Mouse (Mus musculus) hindbrain, embryonic 16.5 days (tissue): Measurements from ENCODE around the gene Itih5. TPM values are rescaled to one million over a fixed set of nuclear protein-coding genes. Genes with fewer than 3 reads are reported as not detected.

Source experiments
- polyA plus RNA-seq: library from polyadenylated mRNA; unstranded; fragments of >200 nt; fragmentation: Nextera tagmentation; extraction: Ambion mirVana; gene quantifications from 2 replicates; pipeline ENCODE4 v1.2.1, GENCODE M21; 2015

Gene Itih5
- polyA plus RNA-seq, 1 experiment from 2014 or later: 9.8 TPM

Other genes starting within 250 kb of the Itih5 start
- gene Taf3, start 105.0 kb upstream of the Itih5 start, polyA plus RNA-seq: 11.4 and 12.4 TPM in 2 replicates
- 594 and 656 TPM in 2 replicates for gene Atp5c1, start 73.1 kb upstream of the Itih5 start, polyA plus RNA-seq
- 24.1 and 26.1 TPM in 2 replicates for gene Kin, start 73.0 kb upstream of the Itih5 start, polyA plus RNA-seq
- gene Itih2, start 22.2 kb upstream of the Itih5 start, polyA plus RNA-seq: 4.8 and 4.9 TPM in 2 replicates
- gene Sfmbt2, start 216.9 kb downstream of the Itih5 start, polyA plus RNA-seq: 6.3 and 6.6 TPM in 2 replicates